Mouse (Mus musculus): ENCODE measurements at regions not wholly inside any gene's neighbourhood (a gene's known extent, or its start where the extent isn't known, plus 50 kb on each side); places are given as distances from the start of the nearest gene placed in this dataset.

DNA sequence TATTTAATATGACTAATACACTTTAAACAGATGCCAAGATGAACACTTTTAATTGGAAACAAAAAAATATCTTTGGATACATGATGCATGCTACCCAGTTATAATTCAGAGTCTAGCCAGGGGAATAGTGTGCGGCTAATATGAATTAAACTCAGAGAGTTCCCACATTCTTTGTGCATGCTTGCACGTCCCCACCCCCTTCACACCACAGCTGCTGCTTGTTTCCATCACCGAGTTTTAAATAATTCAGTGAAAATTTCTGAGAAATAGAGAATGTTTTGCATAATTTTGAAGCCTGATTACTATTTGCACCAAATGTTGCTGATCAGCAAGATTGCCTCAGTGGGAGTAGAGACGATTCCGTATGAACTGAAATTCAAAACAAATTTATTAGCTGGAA, 325.1 kb downstream of the Pros1 start:
- no peak for TF ChIP-seq CTCF (IDR thresholded peaks at IDR 0.05; ENCODE audit: low read depth)
- TF ChIP-seq EP300 (IDR thresholded peaks at IDR 0.05; ENCODE audit: low read depth), result no peak
